Mouse (Mus musculus) CH12.LX (cell line): ENCODE measurements at regions not wholly inside any gene's neighbourhood (a gene's known extent, or its start where the extent isn't known, plus 50 kb on each side); places are given as distances from the start of the nearest gene placed in this dataset.

Source experiments
- DNase-seq: peaks from one replicate; pipeline ENCODE4 v3.0.0-alpha.2; 2013; ENCODE audit errors: extremely low read depth
- H3K27ac ChIP-seq: 2 replicates; pipeline ENCODE4 v1.5.1; 2012; ENCODE audit warnings: low read depth, mild to moderate bottlenecking, control low read depth, moderate library complexity; ENCODE audit not compliant: insufficient read depth
- H3K27me3 ChIP-seq: replicated peaks from 2 replicates; pipeline ENCODE3; 2012; ENCODE audit warnings: inconsistent platforms
- H3K36me3 ChIP-seq, 2 experiments: replicated peaks in 1 of 2; 2 replicates each; pipeline versions ENCODE3 to v1.6.1; 2012; ENCODE audit warnings: inconsistent platforms in 1 of 2, low read length in 1 of 2, mild to moderate bottlenecking in 1 of 2, mixed read lengths in 1 of 2, moderate library complexity in 1 of 2; ENCODE audit not compliant: control insufficient read depth in 1 of 2, insufficient read depth in 1 of 2
- H3K4me1 ChIP-seq, 2 experiments: 2 replicates each; pipeline ENCODE4 v1.6.1; 2012; ENCODE audit warnings: inconsistent platforms in 1 of 2, moderate library complexity in 1 of 2; ENCODE audit not compliant: insufficient read depth in 2 of 2, control insufficient read depth in 1 of 2
- H3K4me2 ChIP-seq: 2 replicates; pipeline ENCODE4 v1.6.1; 2012; ENCODE audit warnings: low read depth, mild to moderate bottlenecking, control low read depth; ENCODE audit not compliant: poor library complexity, insufficient read depth, severe bottlenecking
- H3K4me3 ChIP-seq, 3 experiments: fragments of 150-350 bp in 1 of 3; sonication (generic) in 1 of 3; replicated peaks in 1 of 3; 2 replicates each; pipeline versions ENCODE3 to v1.5.1; 2011 to 2012; ENCODE audit warnings: low read depth in 2 of 3, low read length in 2 of 3, mild to moderate bottlenecking in 2 of 3, moderate library complexity in 2 of 3, control low read depth in 1 of 3, improper control_type of control experiment in 1 of 3, inconsistent platforms in 1 of 3, mixed read lengths in 1 of 3; ENCODE audit not compliant: poor library complexity in 1 of 3
- H3K79me2 ChIP-seq: replicated peaks from 2 replicates; pipeline ENCODE4 v1.6.1; 2012; ENCODE audit warnings: mild to moderate bottlenecking, moderate library complexity; ENCODE audit not compliant: control insufficient read depth, poor library complexity, insufficient read depth, severe bottlenecking; ENCODE audit errors: extremely low read depth
- H3K9ac ChIP-seq: 2 replicates; pipeline ENCODE4 v1.6.1; 2012; ENCODE audit warnings: low read depth, mild to moderate bottlenecking, control low read depth, moderate library complexity; ENCODE audit not compliant: insufficient read depth
- H3K9me3 ChIP-seq: replicated peaks from 2 replicates; pipeline ENCODE3; 2012; ENCODE audit warnings: low read length, inconsistent platforms, mixed read lengths
- CHD1 ChIP-seq: IDR thresholded peaks from 2 replicates; pipeline ENCODE4 v1.6.1; 2012; ENCODE audit warnings: low read depth, low read length, improper control_type of control experiment, inconsistent platforms
- CTCF ChIP-seq, 2 experiments: IDR thresholded peaks in 1 of 2; conservative IDR thresholded peaks in 1 of 2; 2 replicates each; pipeline ENCODE4 v1.5.1; 2011 to 2012; ENCODE audit warnings: low read depth in 2 of 2, low read length in 2 of 2, improper control_type of control experiment in 1 of 2, inconsistent platforms in 1 of 2, mild to moderate bottlenecking in 1 of 2, moderate library complexity in 1 of 2
- E2F4 ChIP-seq: IDR thresholded peaks from 2 replicates; pipeline ENCODE4 v1.6.1; 2011; ENCODE audit warnings: low read depth, low read length, improper control_type of control experiment; ENCODE audit not compliant: insufficient replicate concordance
- ELF1 ChIP-seq: IDR thresholded peaks from 2 replicates; pipeline ENCODE4 v1.6.1; 2014; ENCODE audit warnings: low read depth, mild to moderate bottlenecking, inconsistent platforms, low read length, improper control_type of control experiment
- HCFC1 ChIP-seq: IDR thresholded peaks from 2 replicates; pipeline ENCODE4 v1.6.1; 2012; ENCODE audit warnings: low read depth, mild to moderate bottlenecking, inconsistent platforms, low read length, improper control_type of control experiment
- IRF4 ChIP-seq: IDR thresholded peaks from 2 replicates; pipeline ENCODE4 v1.6.1; 2014; ENCODE audit warnings: low read depth, mild to moderate bottlenecking, inconsistent platforms, low read length, improper control_type of control experiment
- KAT2A ChIP-seq: IDR thresholded peaks from 2 replicates; pipeline ENCODE4 v1.6.1; 2012; ENCODE audit warnings: low read length, improper control_type of control experiment, inconsistent platforms; ENCODE audit not compliant: insufficient replicate concordance
- MAFK ChIP-seq: IDR thresholded peaks from 2 replicates; pipeline ENCODE4 v1.6.1; 2011; ENCODE audit warnings: low read length, improper control_type of control experiment; ENCODE audit not compliant: insufficient replicate concordance
- MAZ ChIP-seq: IDR thresholded peaks from 2 replicates; pipeline ENCODE4 v1.6.1; 2012; ENCODE audit warnings: low read depth, mild to moderate bottlenecking, inconsistent platforms, low read length, improper control_type of control experiment, moderate library complexity
- MEF2A ChIP-seq: IDR thresholded peaks from 2 replicates; pipeline ENCODE4 v1.6.1; 2014; ENCODE audit warnings: low read depth, mild to moderate bottlenecking, inconsistent platforms, low read length, improper control_type of control experiment, borderline replicate concordance
- MXI1 ChIP-seq: IDR thresholded peaks from 2 replicates; pipeline ENCODE4 v1.6.1; 2011; ENCODE audit warnings: mild to moderate bottlenecking, low read depth, low read length, improper control_type of control experiment
- MYC ChIP-seq: IDR thresholded peaks from 2 replicates; pipeline ENCODE4 v1.6.1; 2011; ENCODE audit warnings: low read depth, mild to moderate bottlenecking, improper control_type of control experiment, low read length
- NELFE ChIP-seq: IDR thresholded peaks from 2 replicates; pipeline ENCODE4 v1.6.1; 2011; ENCODE audit warnings: low read depth, low read length, improper control_type of control experiment
- NRF1 ChIP-seq: IDR thresholded peaks from 2 replicates; pipeline ENCODE4 v1.6.1; 2014; ENCODE audit warnings: low read depth, mild to moderate bottlenecking, inconsistent platforms, low read length, improper control_type of control experiment, moderate library complexity
- PAX5 ChIP-seq: IDR thresholded peaks from 2 replicates; pipeline ENCODE4 v1.6.1; 2012; ENCODE audit warnings: low read length, inconsistent platforms, mixed read lengths
- POLR2A ChIP-seq: IDR thresholded peaks from 2 replicates; pipeline ENCODE4 v1.6.1; 2011; ENCODE audit warnings: low read depth, mild to moderate bottlenecking, improper control_type of control experiment, low read length
- POLR2AphosphoS2 ChIP-seq: IDR thresholded peaks from 2 replicates; pipeline ENCODE4 v1.6.1; 2011; ENCODE audit warnings: low read depth, low read length, improper control_type of control experiment
- SMC3 ChIP-seq: IDR thresholded peaks from 2 replicates; pipeline ENCODE4 v1.6.1; 2011; ENCODE audit warnings: low read depth, low read length, improper control_type of control experiment
- TBP ChIP-seq: conservative IDR thresholded peaks from 2 replicates; pipeline ENCODE4 v1.6.1; 2011; ENCODE audit warnings: low read depth, low read length, improper control_type of control experiment
- UBTF ChIP-seq: IDR thresholded peaks from 2 replicates; pipeline ENCODE4 v1.6.1; 2012; ENCODE audit warnings: low read depth, mild to moderate bottlenecking, inconsistent platforms, low read length, improper control_type of control experiment, moderate library complexity
- USF1 ChIP-seq: IDR thresholded peaks from 2 replicates; pipeline ENCODE4 v1.6.1; 2014; ENCODE audit warnings: low read depth, mild to moderate bottlenecking, inconsistent platforms, low read length, improper control_type of control experiment
- ZC3H11A ChIP-seq: IDR thresholded peaks from 2 replicates; pipeline ENCODE4 v1.6.1; 2012; ENCODE audit warnings: low read depth, mild to moderate bottlenecking, inconsistent platforms, low read length, improper control_type of control experiment
- ZMIZ1 ChIP-seq: IDR thresholded peaks from 2 replicates; pipeline ENCODE4 v1.6.1; 2012; ENCODE audit warnings: low read depth, mild to moderate bottlenecking, inconsistent platforms, low read length, improper control_type of control experiment
- ZNF384 ChIP-seq: IDR thresholded peaks from 2 replicates; pipeline ENCODE4 v1.6.1; 2012; ENCODE audit warnings: low read depth, low read length, improper control_type of control experiment, inconsistent platforms
- dilution Hi-C: fragments of 300-500 bp; cut with MboI; formaldehyde crosslinking; loops from 2 replicates; pipeline ENCODE4 v1.14.3; 2020; ENCODE audit warnings: low sequenced_read_pairs; ENCODE audit not compliant: extremely low pct_unique_long_range_greater_than_20kb, extremely low pct_ligation_motif_present
- in situ Hi-C: fragments of 300-500 bp; cut with MboI; formaldehyde crosslinking; loops from 3 replicates; pipeline ENCODE4 v1.14.3; 2019; ENCODE audit warnings: low sequenced_read_pairs, low pct_ligation_motif_present, low pct_unique_long_range_greater_than_20kb, mixed read lengths

DNA sequence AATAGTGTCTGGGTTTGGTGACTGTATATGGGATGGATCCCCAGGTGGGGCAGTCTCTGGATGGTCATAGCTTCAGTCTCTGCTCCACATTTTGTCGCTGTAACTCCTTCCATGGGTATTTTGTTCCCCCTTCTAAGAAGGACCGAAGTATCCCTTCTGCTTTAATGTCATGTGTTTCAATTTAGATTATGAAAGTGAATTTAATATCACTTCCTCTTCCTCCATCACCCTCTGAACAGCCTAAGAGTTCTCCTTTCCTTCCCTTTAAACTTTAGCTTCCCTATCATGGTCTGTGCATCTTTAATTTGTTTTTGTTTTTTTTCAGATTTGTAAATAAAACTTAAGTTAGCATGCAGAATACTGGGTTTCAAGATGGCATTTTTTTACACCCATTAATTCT lies 211.0 kb upstream of the Phyhipl start:
- dilution Hi-C loops: no loop called here
- H3K4me1 ChIP-seq: no peaks in the 10 kb centered on the region
- TF ChIP-seq ZNF384 (no peak), E2F4 (no peak), HCFC1 (no peak), NELFE (no peak), ZC3H11A (no peak), PAX5 (no peak), MAZ (no peak), TBP (no peak), POLR2AphosphoS2 (no peak), ZMIZ1 (no peak), SMC3 (no peak), MYC (no peak)
- TF ChIP-seq, all 38 proteins: peak for 0
- no peaks in the 10 kb centered on the region for H3K36me3 ChIP-seq
- no peak overlapping the region for H3K4me2 ChIP-seq
- H3K27me3 ChIP-seq: no peaks in the 10 kb centered on the region
- H3K4me3 ChIP-seq: no peak overlapping the region
- no peak overlapping the region for H3K9ac ChIP-seq
- in situ Hi-C loops: no loop called here
- peaks cover 54% of the 10 kb centered on the region for H3K9me3 ChIP-seq
- H3K27ac ChIP-seq: no peak overlapping the region
- no peaks in the 10 kb centered on the region for H3K79me2 ChIP-seq
- DNase-seq: no peak

DNA sequence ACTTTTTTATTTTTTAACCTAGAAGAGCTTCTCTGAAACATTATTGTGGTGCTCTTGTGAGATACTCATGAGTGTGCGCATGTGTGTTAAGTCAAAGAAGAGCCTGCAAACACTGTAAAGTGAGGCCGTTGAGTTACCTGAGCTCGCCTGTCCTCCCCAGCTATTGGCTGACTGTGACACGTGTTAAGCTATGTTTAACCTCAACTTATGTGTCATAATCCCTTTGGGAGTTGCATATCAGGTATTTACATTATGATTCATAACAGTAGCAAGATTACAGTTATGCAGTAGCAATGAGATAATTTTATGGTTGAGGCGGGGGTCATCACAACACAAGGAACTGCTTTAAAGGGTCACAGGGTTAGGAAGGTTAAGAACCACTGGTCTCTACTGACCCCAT lies 208.9 kb upstream of the Phyhipl start:
- no peak overlapping the region for H3K4me3 ChIP-seq
- dilution Hi-C loops: no loop called here
- H3K27ac ChIP-seq: no peak overlapping the region
- no peak overlapping the region for H3K4me2 ChIP-seq
- H3K27me3 ChIP-seq: no peaks in the 10 kb centered on the region
- H3K9me3 ChIP-seq: peaks cover 60% of the 10 kb centered on the region
- DNase-seq: no peak
- in situ Hi-C loops: no loop called here
- H3K79me2 ChIP-seq: no peaks in the 10 kb centered on the region
- no peaks in the 10 kb centered on the region for H3K36me3 ChIP-seq
- TF ChIP-seq MEF2A (no peak), MAZ (no peak), MXI1 (no peak), ELF1 (no peak), IRF4 (no peak), CTCF (conservative IDR thresholded peaks at IDR 0.05 in 1 of 2, IDR thresholded peaks at IDR 0.05 in 1 of 2; ENCODE audit: low read depth in 2 of 2, low read length in 2 of 2) (no peak), POLR2A (no peak), MYC (no peak), USF1 (no peak), KAT2A (no peak), CHD1 (no peak), UBTF (no peak), HCFC1 (no peak), MAFK (no peak), NRF1 (no peak), PAX5 (no peak)
- no peaks in the 10 kb centered on the region for H3K4me1 ChIP-seq
- H3K9ac ChIP-seq: no peak overlapping the region
